Mouse (Mus musculus) neural tube, embryonic 14.5 days (tissue): ENCODE data around the gene Pih1d1. TPM values are rescaled to one million over a fixed set of nuclear protein-coding genes. Genes with fewer than 3 reads are reported as not detected.
A peak's percentile ranks its signal among the peaks of the same experiment; 100 is the strongest.

Source experiments
- ATAC-seq: fragments of 200-750 bp; cut with Nextera tagmentation; 2 replicates; pipeline ENCODE4 v1.8.0; 2017; ENCODE audit warnings: low read depth, mild to moderate bottlenecking, moderate TSS enrichment, moderate library complexity
- H3K27ac ChIP-seq: fragments of 300-500 bp; sonication (generic); 2 replicates; pipeline ENCODE4 v1.5.1; 2014; ENCODE audit warnings: low read depth, mild to moderate bottlenecking, control low read depth, low read length, moderate library complexity, mixed read lengths
- H3K27me3 ChIP-seq: fragments of 300-500 bp; sonication (generic); 2 replicates; pipeline ENCODE4 v1.6.1; 2014; ENCODE audit warnings: low read length; ENCODE audit not compliant: control insufficient read depth, insufficient read depth
- H3K36me3 ChIP-seq: fragments of 300-500 bp; sonication (generic); 2 replicates; pipeline ENCODE4 v1.6.1; 2014; ENCODE audit warnings: low read length, mixed read lengths; ENCODE audit not compliant: control insufficient read depth, insufficient read depth
- H3K4me1 ChIP-seq: fragments of 300-500 bp; sonication (generic); 2 replicates; pipeline ENCODE4 v1.6.1; 2014; ENCODE audit warnings: low read length; ENCODE audit not compliant: control insufficient read depth, insufficient read depth
- H3K4me2 ChIP-seq: fragments of 300-500 bp; sonication (generic); 2 replicates; pipeline ENCODE4 v1.6.1; 2014; ENCODE audit warnings: mild to moderate bottlenecking, low read depth, low read length, control low read depth
- H3K4me3 ChIP-seq: fragments of 300-500 bp; sonication (generic); 2 replicates; pipeline ENCODE4 v1.5.1; 2014; ENCODE audit warnings: low read depth, low read length, control low read depth, mixed read lengths
- H3K9ac ChIP-seq: fragments of 300-500 bp; sonication (generic); replicated peaks from 2 replicates; pipeline ENCODE4 v1.6.1; 2014; ENCODE audit warnings: low read depth, mild to moderate bottlenecking, control low read depth, low read length, mixed read lengths
- H3K9me3 ChIP-seq: fragments of 300-500 bp; sonication (generic); 2 replicates; pipeline ENCODE4 v1.6.1; 2016; ENCODE audit warnings: low read length; ENCODE audit not compliant: control insufficient read depth
- WGBS: fragments of 180-500 bp; shearing (Covaris S2); extraction: QIAGEN DNeasy Blood & Tissue Kit; methylation state at CpG from one replicate; pipeline ENCODE4 v1.1.7; 2014; 5-methylcytosine and 5-hydroxymethylcytosine counted together
- microRNA counts: library from miRNA; unstranded; fragments of <30 nt; microRNA quantifications from one replicate; lab custom pipeline; 2016
- microRNA-seq: library from miRNA; unstranded; fragments of <30 nt; microRNA quantifications from one replicate; pipeline ENCODE4, GENCODE M21; 2016
- polyA plus RNA-seq: library from polyadenylated mRNA; unstranded; fragments of >200 nt; fragmentation: Nextera tagmentation; extraction: Ambion mirVana; gene quantifications from 2 replicates; pipeline ENCODE4 v1.2.1, GENCODE M21; 2014

The Pih1d1 gene
- polyA plus RNA-seq, 1 experiment from 2014 or later, result 91.2 TPM

GRCm38 (mm10) chr7:45196994-45197393 lies 42.9 kb downstream of the Pih1d1 start:
- Histone ChIP-seq H3K9ac (0 out of 2 replicates have a peak overlapping the region, but pooled peaks have one; percentile 4), H3K27ac (no peak overlapping the region)
- no peak for ATAC-seq

GRCm38 (mm10) chr7:45198435-45198834 lies 44.3 kb downstream of the Pih1d1 start:
- Histone ChIP-seq H3K36me3 (no peaks in the 10 kb centered on the region), H3K9ac (no peak overlapping the region), H3K4me1 (no peaks in the 10 kb centered on the region), H3K9me3 (no peaks in the 10 kb centered on the region), H3K27me3 (no peaks in the 10 kb centered on the region), H3K4me3 (no peak overlapping the region), H3K27ac (no peak overlapping the region), H3K4me2 (no peak overlapping the region)
- 18% methylated on average over 5 of the region's 5 CpGs for WGBS
- ATAC-seq, result peak; percentile 77; the same call in 1 of the 2 replicates

More at GRCm38 (mm10) chr7:45196994-45197393, 42.9 kb downstream of the Pih1d1 start:
- Histone ChIP-seq H3K4me2 (no peak overlapping the region), H3K9me3 (no peaks in the 10 kb centered on the region), H3K27me3 (no peaks in the 10 kb centered on the region), H3K36me3 (no peaks in the 10 kb centered on the region), H3K4me3 (no peak overlapping the region), H3K4me1 (no peaks in the 10 kb centered on the region)
- 78% methylated on average over 5 of the region's 5 CpGs for WGBS

GRCm38 (mm10) chr7:45198961-45199360 lies 44.9 kb downstream of the Pih1d1 start:
- no peak for ATAC-seq
- 86% methylated on average over 11 of the region's 11 CpGs for WGBS
- no peak overlapping the region for H3K4me3 ChIP-seq
- no peaks in the 10 kb centered on the region for H3K36me3 ChIP-seq
- no peaks in the 10 kb centered on the region for H3K27me3 ChIP-seq
- H3K4me1 ChIP-seq, result no peaks in the 10 kb centered on the region
- no peak overlapping the region for H3K27ac ChIP-seq
- no peaks in the 10 kb centered on the region for H3K9me3 ChIP-seq
- no peak overlapping the region for H3K9ac ChIP-seq
- no peak overlapping the region for H3K4me2 ChIP-seq

GRCm38 (mm10) chr7:45202654-45203053 lies 48.6 kb downstream of the Pih1d1 start:
- no peak overlapping the region for H3K4me3 ChIP-seq
- no peak overlapping the region for H3K9ac ChIP-seq
- no peaks in the 10 kb centered on the region for H3K36me3 ChIP-seq
- 62% methylated on average over 10 of the region's 10 CpGs for WGBS
- no peak overlapping the region for H3K27ac ChIP-seq
- no peak overlapping the region for H3K4me2 ChIP-seq
- no peaks in the 10 kb centered on the region for H3K9me3 ChIP-seq
- no peaks in the 10 kb centered on the region for H3K27me3 ChIP-seq
- H3K4me1 ChIP-seq, result no peaks in the 10 kb centered on the region
- no peak for ATAC-seq

GRCm38 (mm10) chr7:45204380-45205143 lies 50.5 kb downstream of the Pih1d1 start, which contains the start of gene Ccdc155:
Gene Ccdc155, minus strand, starts transcription at chr7:45204892.
- peak within 1 kb of the TSS; percentile 48 for H3K9ac ChIP-seq
- peak; percentile 97 for ATAC-seq

GRCm38 (mm10) chr7:45208260-45208659 lies 54.2 kb downstream of the Pih1d1 start:
- H3K27me3 ChIP-seq, result peaks cover 10% of the 10 kb centered on the region
- no peaks in the 10 kb centered on the region for H3K9me3 ChIP-seq
- no peaks in the 10 kb centered on the region for H3K4me1 ChIP-seq
- no peak overlapping the region for H3K9ac ChIP-seq
- no peak overlapping the region for H3K4me3 ChIP-seq
- no peak overlapping the region for H3K27ac ChIP-seq
- 82% methylated on average over 6 of the region's 6 CpGs for WGBS
- H3K36me3 ChIP-seq, result no peaks in the 10 kb centered on the region
- H3K4me2 ChIP-seq, result no peak overlapping the region
- no peak for ATAC-seq

More at GRCm38 (mm10) chr7:45204380-45205143, 50.5 kb downstream of the Pih1d1 start, which contains the start of gene Ccdc155:
- 8% methylated on average over 44 of the region's 44 CpGs for WGBS
- Histone ChIP-seq H3K9me3 (no peaks in the 10 kb centered on the region), H3K4me2 (peak within 1 kb of the TSS; percentile 49), H3K27me3 (no peaks in the 10 kb centered on the region), H3K4me3 (peak within 1 kb of the TSS; percentile 39), H3K4me1 (no peaks in the 10 kb centered on the region), H3K27ac (peak within 1 kb of the TSS; percentile 56; the same call in 1 of the 2 replicates), H3K36me3 (no peaks in the 10 kb centered on the region)

MicroRNAs encoded within 50 kb of the gene (microRNA counts, 519-probe panel; counts per million panel counts)
- microRNA mmu-miR-150 (lab: Ali Mortazavi, UCI), result 3,981 counts per million, percentile 42 among the panel's probes with 10 or more counts

Small RNA genes within 50 kb of the gene (microRNA-seq; reads per million reads assigned to microRNA genes)
- 68.6 reads per million, percentile 40 among the genes with 10 or more reads in this experiment for gene Mir150
- gene Mir5121, result 10.5 reads per million, percentile 18 among the genes with 10 or more reads in this experiment
- not detected for gene Mir7055

Other genes with a start within 250 kb of the Pih1d1 start
- 120 and 128 TPM in 2 replicates for gene Ap2a1, start 224.8 kb upstream of the Pih1d1 start, polyA plus RNA-seq
- gene Tsks, start 211.1 kb upstream of the Pih1d1 start, polyA plus RNA-seq, result 0.11 and 0.19 TPM in 2 replicates
- 54.3 and 60.3 TPM in 2 replicates for gene Cpt1c, start 179.5 kb upstream of the Pih1d1 start, polyA plus RNA-seq
- gene Prmt1, start 167.7 kb upstream of the Pih1d1 start, polyA plus RNA-seq, result 189 and 206 TPM in 2 replicates
- 53.8 and 60.2 TPM in 2 replicates for gene Irf3, start 156.7 kb upstream of the Pih1d1 start, polyA plus RNA-seq
- gene Bcl2l12, start 155.6 kb upstream of the Pih1d1 start, polyA plus RNA-seq, result 6.4 and 9.5 TPM in 2 replicates
- 61.6 and 68.6 TPM in 2 replicates for gene Scaf1, start 137.9 kb upstream of the Pih1d1 start, polyA plus RNA-seq
- gene Rras, start 136.3 kb upstream of the Pih1d1 start, polyA plus RNA-seq, result 9.0 and 13.7 TPM in 2 replicates
- 17.3 and 17.9 TPM in 2 replicates for gene Prr12, start 101.4 kb upstream of the Pih1d1 start, polyA plus RNA-seq
- gene Nosip, start 91.9 kb upstream of the Pih1d1 start, polyA plus RNA-seq, result 65.4 and 67.3 TPM in 2 replicates
- gene Prrg2, start 91.6 kb upstream of the Pih1d1 start, polyA plus RNA-seq, result 12.7 and 12.8 TPM in 2 replicates
- 23.7 and 118 TPM in 2 replicates for gene Rcn3, start 62.1 kb upstream of the Pih1d1 start, polyA plus RNA-seq
- 7.0 and 36.4 TPM in 2 replicates for gene Fcgrt, start 50.5 kb upstream of the Pih1d1 start, polyA plus RNA-seq
- 781 and 868 TPM in 2 replicates for gene Rps11, start 29.9 kb upstream of the Pih1d1 start, polyA plus RNA-seq
- 668 and 729 TPM in 2 replicates for gene Rpl13a, start 25.5 kb upstream of the Pih1d1 start, polyA plus RNA-seq
- 0.33 TPM in 1 of 2 replicates, not detected in the other for gene Gm45713, start 18.1 kb upstream of the Pih1d1 start, polyA plus RNA-seq
- 1.3 and 1.6 TPM in 2 replicates for gene Flt3l, start 17.9 kb upstream of the Pih1d1 start, polyA plus RNA-seq
- 16.9 and 19.8 TPM in 2 replicates for gene Aldh16a1, start 281 bp downstream of the Pih1d1 start, polyA plus RNA-seq
- 0.71 TPM in 1 of 2 replicates, not detected in the other for gene Slc17a7, start 9.6 kb downstream of the Pih1d1 start, polyA plus RNA-seq
- gene Gfy, start 25.3 kb downstream of the Pih1d1 start, polyA plus RNA-seq, result not detected in 2 replicates
- gene Pth2, start 26.7 kb downstream of the Pih1d1 start, polyA plus RNA-seq, result not detected in 2 replicates
- 0.15 and 0.50 TPM in 2 replicates for gene Ccdc155, start 50.6 kb downstream of the Pih1d1 start, polyA plus RNA-seq
- gene Dkkl1, start 57.8 kb downstream of the Pih1d1 start, polyA plus RNA-seq, result 11.8 and 12.9 TPM in 2 replicates
- gene Tead2, start 61.5 kb downstream of the Pih1d1 start, polyA plus RNA-seq, result 24.5 and 39.9 TPM in 2 replicates
- gene Cd37, start 84.8 kb downstream of the Pih1d1 start, polyA plus RNA-seq, result 1.0 and 1.6 TPM in 2 replicates
- 0.75 and 0.99 TPM in 2 replicates for gene Slc6a16, start 86.8 kb downstream of the Pih1d1 start, polyA plus RNA-seq
- not detected in 2 replicates for gene Slc6a21, start 123.2 kb downstream of the Pih1d1 start, polyA plus RNA-seq
- gene Trpm4, start 179.5 kb downstream of the Pih1d1 start, polyA plus RNA-seq, result 9.1 and 10.9 TPM in 2 replicates
- gene Hrc, start 181.0 kb downstream of the Pih1d1 start, polyA plus RNA-seq, result 0.13 and 0.52 TPM in 2 replicates
- 28.4 and 30.4 TPM in 2 replicates for gene Ppfia3, start 212.7 kb downstream of the Pih1d1 start, polyA plus RNA-seq
- 24.9 and 49.4 TPM in 2 replicates for gene Lin7b, start 216.3 kb downstream of the Pih1d1 start, polyA plus RNA-seq
- gene Snrnp70, start 241.4 kb downstream of the Pih1d1 start, polyA plus RNA-seq, result 76.1 and 93.7 TPM in 2 replicates